Mouse (Mus musculus): Measurements from ENCODE around the gene Zbtb20.

- TF ChIP-seq CTCF (IDR thresholded peaks at IDR 0.05) (no peak), EP300 (IDR thresholded peaks at IDR 0.05) (no peak)
Measured at GRCm38 (mm10) chr16:43506771-43507405, 631.2 kb downstream of the Zbtb20 start.
